Mouse (Mus musculus): ENCODE measurements around the gene Sox5.

DNA sequence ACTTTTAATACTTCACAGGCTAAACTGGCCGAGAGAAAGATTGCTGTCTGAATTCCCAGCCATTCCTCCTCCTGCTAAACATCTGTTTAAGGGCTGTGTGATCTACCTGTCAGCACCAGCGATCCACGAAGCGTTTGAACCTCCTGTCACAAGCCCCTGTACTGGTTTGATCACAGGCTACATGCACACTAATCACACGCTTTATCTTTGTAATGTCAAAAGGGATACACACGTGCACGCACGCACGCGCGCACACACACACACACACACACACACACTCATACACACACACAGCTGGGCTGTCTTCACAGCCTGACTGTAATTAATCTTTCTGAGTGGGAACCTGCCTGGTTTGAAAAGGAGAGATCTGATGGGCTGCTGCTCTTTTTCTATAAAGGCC is 784.2 kb downstream of the Sox5 start:
- TF ChIP-seq MYC (IDR thresholded peaks at IDR 0.05; ENCODE audit: low read depth, low read length) (no peak), SMC3 (IDR thresholded peaks at IDR 0.05; ENCODE audit: low read depth, low read length) (no peak), POLR2A (IDR thresholded peaks at IDR 0.05; ENCODE audit: low read depth, low read length) (no peak), ELF1 (IDR thresholded peaks at IDR 0.05; ENCODE audit: low read depth, low read length) (no peak), ZC3H11A (IDR thresholded peaks at IDR 0.05; ENCODE audit: low read depth, low read length) (no peak), UBTF (IDR thresholded peaks at IDR 0.05; ENCODE audit: low read depth, low read length) (no peak), NRF1 (IDR thresholded peaks at IDR 0.05; ENCODE audit: low read depth, low read length) (no peak), NELFE (IDR thresholded peaks at IDR 0.05; ENCODE audit: low read depth, low read length) (no peak)

All from CH12.LX (cell line).